Mouse (Mus musculus) gastrocnemius, postnatal 14 days (tissue): ENCODE results near the gene Snx19. TPM values are rescaled to one million over a fixed set of nuclear protein-coding genes. Genes with fewer than 3 reads are reported as not detected.

Source experiments
- DNase-seq: peaks from one replicate; pipeline ENCODE4 v3.0.0; 2021; ENCODE audit warnings: mixed read lengths
- intact Hi-C: fragments of 180-260 bp; cut with DNase I; formaldehyde crosslinking; loops from one replicate; pipeline ENCODE4 v1.15.1; 2025; ENCODE audit warnings: low total_unique reads
- long read RNA-seq, 2 experiments: library from polyadenylated mRNA; stranded (forward); transcript quantifications; one replicate each; pipeline ENCODE4 v2.0.0; 2021
- total RNA-seq, 2 experiments: library from RNA; stranded (reverse); gene quantifications; 2 replicates each; pipeline ENCODE4 v1.2.3; 2021

Snx19 gene
- total RNA-seq, result 10 to 100 TPM; 17.6 to 18.7 TPM
- long read RNA-seq, experiment 1, full-length matches to known transcripts, result 13 of 21 reads
- long read RNA-seq, experiment 1, partial matches to known transcripts, result 1 of 21 reads
- long read RNA-seq, experiment 1, other reads (novel, unspliced or antisense), result 7 of 21 reads
- long read RNA-seq, experiment 2, full-length matches to known transcripts, result 12 of 19 reads
- long read RNA-seq, experiment 2, partial matches to known transcripts, result 0 of 19 reads
- long read RNA-seq, experiment 2, other reads (novel, unspliced or antisense), result 7 of 19 reads

GRCm38 (mm10) chr9:30426882-30427632, at the start of gene Snx19:
Snx19 (plus strand) TSS chr9:30427108.
- peak; percentile 95 for DNase-seq
- intact Hi-C loops, result no loop called here

GRCm38 (mm10) chr9:30400771-30401170, 26.1 kb upstream of the Snx19 start:
- DNase-seq, result no peak
- intact Hi-C loops, result no loop called here

DNA sequence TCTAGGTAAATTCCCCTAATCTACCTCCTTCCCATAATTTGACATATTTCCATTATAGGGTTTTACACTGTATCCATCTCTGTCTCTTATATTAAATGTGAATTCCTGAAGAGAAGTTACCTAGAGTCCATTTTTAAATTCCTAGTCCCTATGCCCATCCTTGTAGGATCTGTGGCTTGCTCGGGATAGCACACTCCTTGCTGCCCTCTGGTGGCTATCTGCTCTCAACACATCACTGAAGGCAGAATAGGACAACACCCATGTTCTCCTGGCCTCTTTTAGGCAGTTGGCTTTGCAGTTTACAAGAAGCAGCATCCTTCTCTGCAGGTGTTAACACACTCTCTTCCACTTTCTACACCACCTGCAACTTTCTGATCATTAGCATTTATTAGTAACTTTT, 4.0 kb upstream of the Snx19 start:
- intact Hi-C loops, result no loop called here
- peak; percentile 32 for DNase-seq

- intact Hi-C loops, result no loop called here
- DNase-seq, result no peak
These were observed 1.7 kb upstream of the Snx19 start for GRCm38 (mm10) chr9:30425178-30425577.

DNA sequence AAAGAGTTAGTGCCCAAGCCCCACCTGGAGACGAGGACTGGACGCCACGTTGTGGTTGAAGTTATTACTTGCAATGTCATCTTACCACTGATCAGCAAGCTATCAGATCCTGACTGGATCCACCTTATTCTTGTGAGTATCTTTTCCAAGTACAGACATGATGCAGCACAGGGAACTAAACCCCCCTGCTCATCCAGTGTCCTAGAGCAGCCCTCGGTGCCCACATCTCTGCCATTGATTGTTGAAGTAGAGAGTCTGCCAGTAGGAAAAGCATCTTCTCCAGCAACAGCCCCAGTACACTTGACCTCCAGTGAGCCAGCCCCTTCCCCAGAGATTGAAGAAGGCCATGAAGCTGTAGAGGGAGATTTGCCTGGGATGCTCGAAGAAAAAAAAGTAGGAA, 1.3 kb downstream of the Snx19 start:
- no peak for DNase-seq
- intact Hi-C loops, result no loop called here

DNA sequence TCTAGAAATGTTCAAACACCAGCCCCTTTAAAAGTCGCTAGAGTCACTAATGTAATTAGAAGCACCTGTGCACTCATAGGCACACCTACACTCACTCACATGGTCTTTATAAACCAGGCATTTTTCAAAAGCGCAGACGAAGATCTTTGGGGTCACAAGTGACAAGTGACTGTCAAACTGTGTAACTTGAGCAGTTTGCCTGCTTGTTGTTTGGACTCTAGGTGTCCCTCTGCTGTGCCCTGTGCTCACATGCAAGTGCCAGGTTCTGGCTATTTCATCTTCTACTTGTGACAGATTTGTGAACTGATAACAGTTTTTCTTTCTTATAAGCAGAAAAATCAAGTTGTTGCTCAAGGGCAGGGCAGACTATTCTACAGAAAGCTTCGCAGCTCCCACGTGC, 3.5 kb downstream of the Snx19 start:
- intact Hi-C loops, result no loop called here
- DNase-seq, result no peak

DNA sequence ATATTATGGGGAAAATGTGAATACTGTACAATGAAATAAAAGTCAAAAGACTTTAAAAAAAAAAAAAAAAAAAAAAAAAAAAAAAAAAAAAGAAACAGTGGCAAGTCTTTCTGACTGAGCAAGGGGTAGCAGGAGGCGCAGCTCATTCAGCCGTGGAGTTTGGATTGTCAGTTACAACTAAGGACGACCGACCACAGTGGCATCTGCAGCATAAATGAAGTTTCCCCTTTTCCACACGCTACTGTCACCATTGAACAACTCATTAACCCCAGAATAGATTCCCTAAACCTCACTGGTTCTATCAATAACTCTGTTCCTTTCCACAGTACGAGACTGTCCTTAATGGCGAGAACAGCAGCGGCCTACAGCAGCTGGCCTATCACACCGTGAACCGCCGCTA, 5.0 kb downstream of the Snx19 start:
- DNase-seq, result no peak
- intact Hi-C loops, result no loop called here

DNA sequence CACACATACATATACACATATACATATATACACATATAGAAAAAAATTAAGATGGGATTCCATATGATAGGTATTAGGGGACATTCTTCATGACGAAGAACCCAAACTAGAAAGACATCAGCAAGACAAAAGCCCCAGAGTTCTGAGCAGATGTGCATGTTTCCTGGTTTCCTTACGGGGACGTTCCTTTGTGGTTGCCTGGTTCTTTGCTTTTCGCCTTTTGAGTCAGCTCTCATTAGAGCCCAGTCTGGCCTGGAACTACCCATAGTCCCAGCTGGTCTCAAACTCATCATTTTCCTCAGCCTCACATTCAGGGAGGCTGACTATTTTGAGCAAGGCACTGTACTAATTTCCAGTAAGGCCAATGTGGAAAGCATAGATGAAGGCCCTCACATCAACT, 7.0 kb downstream of the Snx19 start:
- no peak for DNase-seq
- intact Hi-C loops, result no loop called here

- intact Hi-C loops, result no loop called here
These were observed 9.1 kb downstream of the Snx19 start for GRCm38 (mm10) chr9:30435902-30436585.

DNA sequence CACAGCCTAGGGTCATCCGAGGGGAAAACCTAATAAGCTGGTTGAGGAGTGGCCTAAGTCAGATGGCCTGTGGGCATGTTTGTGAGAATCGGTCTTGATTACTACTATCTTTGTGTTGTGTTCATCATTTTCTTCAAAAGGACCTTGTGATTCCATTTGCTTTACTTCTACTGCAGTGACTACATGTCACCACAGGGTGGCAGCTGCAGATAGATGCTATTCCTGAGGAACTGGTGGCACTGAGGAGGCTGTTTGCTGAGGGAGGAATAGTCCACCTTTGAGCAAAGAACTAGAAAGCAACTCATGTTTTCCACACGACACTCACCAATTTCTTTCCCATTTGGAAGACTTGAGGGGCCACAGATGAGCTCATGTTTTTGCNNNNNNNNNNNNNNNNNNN, 11.6 kb downstream of the Snx19 start:
- no peak for DNase-seq
- intact Hi-C loops, result no loop called here

More at GRCm38 (mm10) chr9:30435902-30436585, 9.1 kb downstream of the Snx19 start:
- no peak for DNase-seq

DNA sequence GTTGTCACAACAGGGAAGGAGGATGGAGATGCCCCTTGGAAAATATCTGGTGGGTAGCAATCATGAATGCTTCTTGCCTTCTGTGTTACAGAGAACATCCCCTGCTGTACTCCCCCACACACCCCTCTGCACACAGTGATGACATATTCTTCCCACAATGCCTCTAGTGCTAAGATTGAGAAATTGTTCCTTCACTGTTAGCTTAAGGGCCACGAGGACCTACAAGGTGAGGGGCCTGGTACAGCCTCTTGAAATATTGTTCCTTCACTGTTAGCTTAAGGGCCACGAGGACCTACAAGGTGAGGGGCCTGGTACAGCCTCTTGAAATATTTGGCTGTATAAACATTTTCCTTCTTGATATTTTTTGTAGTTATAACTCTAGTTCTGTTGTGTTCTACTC, 14.9 kb downstream of the Snx19 start:
- intact Hi-C loops, result loop anchor here (10.0 kb wide), 1 partner anchor 643 kb away; no protein-coding TSS in a partner anchor
- DNase-seq, result no peak

DNA sequence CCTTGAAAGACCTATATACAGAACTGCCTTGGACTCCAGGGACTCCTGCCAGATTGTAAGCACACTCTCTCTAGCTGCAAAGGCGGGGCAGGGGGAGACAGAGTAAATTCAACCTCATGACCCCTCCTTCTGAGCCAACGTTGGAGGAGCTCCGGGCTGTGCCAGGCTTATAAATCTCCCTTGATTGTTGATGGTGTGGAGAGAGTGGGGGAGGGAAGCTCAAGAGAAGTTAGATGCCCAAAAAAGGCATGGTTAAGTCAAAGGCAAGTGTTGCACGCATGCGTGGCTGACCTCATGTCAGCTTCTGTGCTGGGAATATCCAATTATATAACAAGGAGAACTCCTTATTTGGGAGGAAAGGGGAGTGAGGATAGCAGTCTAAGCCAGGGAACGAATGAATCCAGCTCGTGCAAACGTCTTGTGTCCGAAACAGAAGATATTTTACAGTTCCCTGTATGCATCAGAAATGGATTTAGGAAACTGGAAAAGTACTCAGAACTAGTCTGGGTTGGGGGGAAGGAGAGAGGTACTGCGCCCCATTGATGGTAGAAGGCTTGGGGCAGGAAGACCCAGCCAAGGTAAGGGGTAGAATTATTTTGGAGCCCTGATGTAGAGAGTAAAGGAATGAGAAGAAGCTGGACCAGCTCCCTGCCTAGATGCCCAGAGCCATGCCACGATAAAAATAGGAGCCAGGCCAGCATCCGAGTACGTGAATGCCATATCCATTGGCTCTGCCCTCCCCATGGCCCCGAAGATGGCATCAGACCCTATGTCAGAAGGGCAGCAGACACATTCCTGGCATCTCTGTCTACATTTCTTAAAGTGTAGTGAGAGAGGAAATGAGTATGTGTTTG, 18.6 kb downstream of the Snx19 start:
- intact Hi-C loops, result loop anchor here (10.0 kb wide), 1 partner anchor 639 kb away; no protein-coding TSS in a partner anchor
- peak; percentile 20 for DNase-seq

DNA sequence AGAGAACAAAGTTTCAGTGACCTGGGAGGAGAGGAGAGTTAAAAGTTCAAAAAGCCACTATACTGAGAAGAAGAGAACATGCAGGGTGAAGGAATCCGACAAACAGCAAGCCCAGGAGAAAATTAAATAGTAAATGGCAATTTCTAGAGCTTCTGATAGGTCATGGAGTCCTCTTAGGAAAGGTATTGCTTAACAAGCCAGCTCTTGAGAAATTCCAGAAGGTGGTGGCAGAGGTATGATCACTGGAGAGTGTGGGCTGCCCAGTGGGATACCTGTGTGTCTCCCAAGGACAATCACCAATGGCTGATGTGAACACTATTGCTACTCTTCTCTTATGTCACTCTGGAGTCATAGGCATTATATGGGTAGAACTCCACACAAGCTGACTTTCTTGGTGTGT, 19.2 kb downstream of the Snx19 start:
- intact Hi-C loops, result loop anchor here (10.0 kb wide), 1 partner anchor 639 kb away; no protein-coding TSS in a partner anchor
- no peak for DNase-seq

DNA sequence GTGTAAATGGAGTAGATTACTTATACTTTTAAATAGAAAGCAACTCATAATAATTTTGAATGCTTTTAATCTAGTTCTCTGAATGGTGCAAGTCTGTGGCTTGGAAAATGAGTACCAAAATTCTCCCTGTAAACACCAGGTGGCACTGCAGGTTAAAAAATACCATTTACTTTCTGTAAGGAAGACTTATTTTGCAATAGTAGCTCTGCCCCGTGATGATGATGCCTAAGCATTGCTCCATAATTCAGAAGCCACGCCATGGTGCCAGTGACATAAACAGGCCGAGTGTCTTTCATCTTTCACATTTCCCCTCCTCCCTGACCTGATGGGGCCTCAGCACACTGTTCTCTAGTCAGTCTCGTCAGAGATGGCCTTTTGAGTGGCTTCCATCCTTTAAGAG, 21.6 kb downstream of the Snx19 start:
- no peak for DNase-seq
- intact Hi-C loops, result loop anchor here (10.0 kb wide), 1 partner anchor 636 kb away; no protein-coding TSS in a partner anchor

- intact Hi-C loops, result loop anchor here (10.0 kb wide), 1 partner anchor 635 kb away; no protein-coding TSS in a partner anchor
- DNase-seq, result no peak
These were observed 23.0 kb downstream of the Snx19 start for GRCm38 (mm10) chr9:30449862-30450261.

GRCm38 (mm10) chr9:30450834-30451233, 23.9 kb downstream of the Snx19 start:
- intact Hi-C loops, result no loop called here
- no peak for DNase-seq

- intact Hi-C loops, result no loop called here
- DNase-seq, result no peak
These were observed 27.6 kb downstream of the Snx19 start for GRCm38 (mm10) chr9:30454527-30454926.

DNA sequence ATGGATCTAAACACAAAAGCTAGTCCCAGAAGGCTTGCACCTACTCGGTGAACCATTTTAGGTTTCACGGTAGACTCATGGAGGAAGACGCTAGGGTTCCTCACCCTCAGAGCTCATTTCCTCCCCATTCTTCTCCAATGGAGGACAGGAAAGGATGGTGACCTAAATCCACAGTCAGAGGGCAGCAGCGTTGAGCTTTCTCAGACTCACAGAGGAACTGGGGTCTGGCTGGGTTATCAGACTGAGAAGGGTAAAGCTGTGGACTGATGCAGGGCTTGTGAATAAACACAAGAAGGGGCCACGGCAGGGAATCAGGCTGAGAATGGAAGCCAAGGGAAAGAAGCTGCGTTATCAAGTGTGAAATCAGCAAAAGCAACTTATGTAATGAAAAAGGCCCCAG, 29.3 kb downstream of the Snx19 start:
- DNase-seq, result no peak
- intact Hi-C loops, result no loop called here

DNA sequence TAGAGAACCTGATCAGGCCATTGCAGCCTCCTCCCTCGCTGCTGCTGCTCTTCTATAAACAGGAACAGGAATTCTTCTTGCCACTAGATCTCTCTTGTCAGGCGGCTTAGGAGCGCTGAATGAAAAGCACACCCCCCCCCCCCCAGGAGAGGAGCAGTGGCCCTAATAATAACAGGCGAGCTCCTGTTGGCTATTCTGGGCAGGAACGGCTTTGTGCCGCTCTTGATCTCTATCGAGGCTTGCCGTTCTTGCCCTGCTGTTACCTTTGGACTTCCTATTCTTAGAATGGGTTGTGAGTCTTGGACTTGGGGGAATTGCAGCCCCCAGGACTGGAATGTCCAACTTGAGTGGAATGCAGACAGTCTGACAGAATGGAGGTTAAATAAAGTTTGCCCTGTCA, 33.6 kb downstream of the Snx19 start:
- intact Hi-C loops, result no loop called here
- no peak for DNase-seq
